Mouse (Mus musculus): Measurements from ENCODE around the gene Cwc22. TPM values are rescaled to one million over a fixed set of nuclear protein-coding genes. Genes with fewer than 3 reads are reported as not detected.

The Cwc22 gene
- total and polyA plus RNA-seq, 2 experiments from 2014 or later, result 10.4 to 24.6 TPM

GRCm38 (mm10) chr2:77976321-77976920 lies 30.2 kb upstream of the Cwc22 start:
- no peaks in the 10 kb centered on the region for H3K9me3 ChIP-seq (ENCODE audit: low read length)
- H3K27ac ChIP-seq (ENCODE audit: low read depth, low read length), result no peak overlapping the region
- H3K9ac ChIP-seq, result no peak overlapping the region
- 90% methylated on average over 5 of the region's 5 CpGs for WGBS
- DNase-seq (no peak), ATAC-seq (no peak)
- H3K4me3 ChIP-seq (ENCODE audit: low read depth, low read length), result no peak overlapping the region
- H3K4me1 ChIP-seq (ENCODE audit: insufficient read depth), result no peaks in the 10 kb centered on the region
- TF ChIP-seq CTCF (IDR thresholded peaks at IDR 0.05; ENCODE audit: low read depth), result no peak
- no peaks in the 10 kb centered on the region for H3K36me3 ChIP-seq (ENCODE audit: insufficient read depth)
- H3K4me2 ChIP-seq (ENCODE audit: low read depth), result no peak overlapping the region
- H3K27me3 ChIP-seq (ENCODE audit: insufficient read depth, low read length), result no peaks in the 10 kb centered on the region

- Histone ChIP-seq H3K4me3 (ENCODE audit: low read depth, low read length) (no peak overlapping the region), H3K4me2 (ENCODE audit: low read depth) (no peak overlapping the region), H3K4me1 (ENCODE audit: insufficient read depth) (no peaks in the 10 kb centered on the region), H3K27ac (ENCODE audit: low read depth, low read length) (no peak overlapping the region), H3K9me3 (ENCODE audit: low read length) (no peaks in the 10 kb centered on the region), H3K27me3 (ENCODE audit: insufficient read depth, low read length) (no peaks in the 10 kb centered on the region), H3K9ac (no peak overlapping the region), H3K36me3 (ENCODE audit: insufficient read depth) (no peaks in the 10 kb centered on the region)
- ATAC-seq (no peak), DNase-seq (no peak)
- 59% methylated on average over 4 of the region's 4 CpGs for WGBS
- no peak for TF ChIP-seq CTCF (IDR thresholded peaks at IDR 0.05; ENCODE audit: low read depth)
Measured at GRCm38 (mm10) chr2:77975606-77976005, 29.4 kb upstream of the Cwc22 start.

GRCm38 (mm10) chr2:77974986-77975385 lies 28.8 kb upstream of the Cwc22 start:
- no peak for ATAC-seq
- H3K4me3 ChIP-seq (ENCODE audit: low read depth, low read length), result no peak overlapping the region
- 93% methylated on average over 1 of the region's 1 CpGs for WGBS
- no peak overlapping the region for H3K27ac ChIP-seq (ENCODE audit: low read depth, low read length)
- H3K4me2 ChIP-seq (ENCODE audit: low read depth), result no peak overlapping the region
- H3K36me3 ChIP-seq (ENCODE audit: insufficient read depth), result no peaks in the 10 kb centered on the region
- H3K9me3 ChIP-seq (ENCODE audit: low read length), result no peaks in the 10 kb centered on the region
- no peak for DNase-seq
- H3K9ac ChIP-seq, result no peak overlapping the region
- no peaks in the 10 kb centered on the region for H3K27me3 ChIP-seq (ENCODE audit: insufficient read depth, low read length)
- H3K4me1 ChIP-seq (ENCODE audit: insufficient read depth), result no peaks in the 10 kb centered on the region
- TF ChIP-seq CTCF (IDR thresholded peaks at IDR 0.05; ENCODE audit: low read depth), result no peak

GRCm38 (mm10) chr2:77974366-77974765 lies 28.2 kb upstream of the Cwc22 start:
- no peak overlapping the region for H3K4me2 ChIP-seq (ENCODE audit: low read depth)
- no peak for DNase-seq

GRCm38 (mm10) chr2:77973296-77973695 lies 27.1 kb upstream of the Cwc22 start:
- Histone ChIP-seq H3K27me3 (ENCODE audit: insufficient read depth, low read length) (no peaks in the 10 kb centered on the region), H3K4me3 (ENCODE audit: low read depth, low read length) (no peak overlapping the region), H3K4me2 (ENCODE audit: low read depth) (no peak overlapping the region), H3K27ac (ENCODE audit: low read depth, low read length) (no peak overlapping the region), H3K4me1 (ENCODE audit: insufficient read depth) (no peaks in the 10 kb centered on the region), H3K36me3 (ENCODE audit: insufficient read depth) (no peaks in the 10 kb centered on the region), H3K9me3 (ENCODE audit: low read length) (no peaks in the 10 kb centered on the region), H3K9ac (no peak overlapping the region)
- DNase-seq, result no peak
- 80% methylated on average over 2 of the region's 2 CpGs for WGBS
- no peak for ATAC-seq
- no peak for TF ChIP-seq CTCF (IDR thresholded peaks at IDR 0.05; ENCODE audit: low read depth)

More at GRCm38 (mm10) chr2:77974366-77974765, 28.2 kb upstream of the Cwc22 start:
- no peaks in the 10 kb centered on the region for H3K27me3 ChIP-seq (ENCODE audit: insufficient read depth, low read length)
- H3K9me3 ChIP-seq (ENCODE audit: low read length), result no peaks in the 10 kb centered on the region
- no peak overlapping the region for H3K4me3 ChIP-seq (ENCODE audit: low read depth, low read length)
- no peak overlapping the region for H3K27ac ChIP-seq (ENCODE audit: low read depth, low read length)
- no peak for ATAC-seq
- 81% methylated on average over 2 of the region's 2 CpGs for WGBS
- no peak overlapping the region for H3K9ac ChIP-seq
- TF ChIP-seq CTCF (IDR thresholded peaks at IDR 0.05; ENCODE audit: low read depth), result no peak
- H3K4me1 ChIP-seq (ENCODE audit: insufficient read depth), result no peaks in the 10 kb centered on the region
- H3K36me3 ChIP-seq (ENCODE audit: insufficient read depth), result no peaks in the 10 kb centered on the region

GRCm38 (mm10) chr2:77972541-77972940 lies 26.4 kb upstream of the Cwc22 start:
- ATAC-seq (no peak), DNase-seq (no peak)
- H3K36me3 ChIP-seq (ENCODE audit: insufficient read depth), result no peaks in the 10 kb centered on the region
- H3K4me3 ChIP-seq (ENCODE audit: low read depth, low read length), result no peak overlapping the region
- no peak for TF ChIP-seq CTCF (IDR thresholded peaks at IDR 0.05; ENCODE audit: low read depth)
- H3K9ac ChIP-seq, result no peak overlapping the region
- no peaks in the 10 kb centered on the region for H3K27me3 ChIP-seq (ENCODE audit: insufficient read depth, low read length)
- WGBS, result 86% methylated on average over 2 of the region's 2 CpGs
- H3K4me1 ChIP-seq (ENCODE audit: insufficient read depth), result no peaks in the 10 kb centered on the region
- no peak overlapping the region for H3K4me2 ChIP-seq (ENCODE audit: low read depth)
- H3K9me3 ChIP-seq (ENCODE audit: low read length), result no peaks in the 10 kb centered on the region
- H3K27ac ChIP-seq (ENCODE audit: low read depth, low read length), result no peak overlapping the region

GRCm38 (mm10) chr2:77971871-77972270 lies 25.7 kb upstream of the Cwc22 start:
- no peaks in the 10 kb centered on the region for H3K9me3 ChIP-seq (ENCODE audit: low read length)
- 93% methylated on average over 1 of the region's 1 CpGs for WGBS
- H3K4me3 ChIP-seq (ENCODE audit: low read depth, low read length), result no peak overlapping the region

More at GRCm38 (mm10) chr2:77971871-77972270, 25.7 kb upstream of the Cwc22 start:
- ATAC-seq, result no peak
- no peak for DNase-seq
- no peak overlapping the region for H3K9ac ChIP-seq
- no peak for TF ChIP-seq CTCF (IDR thresholded peaks at IDR 0.05; ENCODE audit: low read depth)
- H3K27me3 ChIP-seq (ENCODE audit: insufficient read depth, low read length), result no peaks in the 10 kb centered on the region
- H3K36me3 ChIP-seq (ENCODE audit: insufficient read depth), result no peaks in the 10 kb centered on the region
- no peak overlapping the region for H3K27ac ChIP-seq (ENCODE audit: low read depth, low read length)
- no peaks in the 10 kb centered on the region for H3K4me1 ChIP-seq (ENCODE audit: insufficient read depth)
- no peak overlapping the region for H3K4me2 ChIP-seq (ENCODE audit: low read depth)
